In the genomic region with DNA sequence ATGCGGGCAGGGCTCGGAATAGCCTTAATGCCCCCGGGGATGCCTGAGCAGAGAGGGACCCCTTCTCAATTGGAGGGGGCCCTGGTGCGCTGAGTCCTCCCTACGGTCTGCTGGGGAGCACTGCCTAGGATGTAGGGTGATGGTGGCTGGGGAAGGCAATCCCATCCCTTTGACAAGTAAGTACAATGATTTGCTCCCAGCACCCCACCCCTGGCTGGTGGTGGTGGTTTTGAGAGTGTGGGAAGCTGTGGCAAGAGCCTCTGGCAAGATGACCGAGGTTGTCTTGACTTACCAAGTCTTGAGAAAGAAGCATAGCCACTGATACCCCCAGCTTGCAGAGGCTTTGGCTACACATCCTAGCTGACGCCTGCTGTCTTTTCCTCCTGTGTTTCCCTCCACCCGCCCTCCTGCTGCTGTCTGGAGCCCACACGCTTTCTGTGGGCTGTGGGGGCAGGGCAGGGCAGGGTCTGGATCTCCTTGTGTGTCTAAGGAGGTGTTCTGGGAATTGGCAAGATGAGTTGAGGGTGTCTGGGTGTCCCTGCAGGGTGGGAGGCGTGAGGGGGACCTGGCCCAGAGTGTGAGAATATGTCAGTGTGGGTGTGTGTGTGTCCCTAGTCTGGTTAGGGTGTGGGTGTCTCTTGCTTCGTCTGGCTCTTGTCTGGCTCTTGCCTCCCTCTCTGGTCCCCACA, we compare ENCODE assay signal across 9 mouse cellular contexts. TPM values are rescaled to one million over a fixed set of nuclear protein-coding genes. Genes with fewer than 3 reads are reported as not detected.
DNase-seq lines count a peak whose midpoint lies in the region; ATAC-seq and TF ChIP-seq lines count a peak whose summit lies in the region.
"Had no signal": no experiment of that assay in that cellular context is flagged by ENCODE, and none has a peak within 500 bp of the region (broad histone marks: within the 10 kb centered on the region; RNA-seq: fewer than 3 reads in every experiment).

No protein-coding gene starts in this region.

- WGBS in lung, adult 2 months = 30% methylated on average over 11 of the region's 11 CpGs
- 48% methylated on average over 11 of the region's 11 CpGs for WGBS in intestine, embryonic 16.5 days
- WGBS in neural tube, embryonic 13.5 days = 61% methylated on average over 11 of the region's 11 CpGs

- TF ChIP-seq POLR2A in lung, adult 2 months (IDR thresholded peaks at IDR 0.05; ENCODE audit: borderline replicate concordance, extremely low read depth, low read depth, low read length) = no peak
- TF ChIP-seq POLR2A in embryonic fibroblast, embryonic 13.5 days (IDR thresholded peaks at IDR 0.05; ENCODE audit: low read depth, low read length) = no peak

- ATAC-seq in intestine, embryonic 16.5 days = no peak
- no peak for ATAC-seq in neural tube, embryonic 13.5 days (ENCODE audit: low read depth)
- no peak for ATAC-seq in activated CD4-positive, CD25-positive, alpha-beta regulatory T cell, adult 4 months

- H3K4me1 ChIP-seq in lung, adult 2 months (ENCODE audit: control insufficient read depth, insufficient read depth, low read length) = peaks cover 49% of the 10 kb centered on the region
- peaks cover 17% of the 10 kb centered on the region for H3K4me1 ChIP-seq in embryonic fibroblast, embryonic 13.5 days (ENCODE audit: control insufficient read depth, insufficient read depth, low read length)
- peaks cover 86% of the 10 kb centered on the region for H3K4me1 ChIP-seq in intestine, embryonic 16.5 days (ENCODE audit: control insufficient read depth, insufficient read depth, low read length)
- H3K4me1 ChIP-seq in neural tube, embryonic 13.5 days (replicated peaks) = peaks cover 90% of the 10 kb centered on the region

- H3K27me3 ChIP-seq in intestine, embryonic 16.5 days (replicated peaks; ENCODE audit: control insufficient read depth, insufficient read depth, low read length) = no peaks in the 10 kb centered on the region
- no peaks in the 10 kb centered on the region for H3K27me3 ChIP-seq in neural tube, embryonic 13.5 days

- H3K4me3 ChIP-seq in lung, adult 2 months (replicated peaks; ENCODE audit: extremely low read depth, low read depth, low read length) = peak overlapping the region; percentile 22
- peak overlapping the region; percentile 88 for H3K4me3 ChIP-seq in embryonic fibroblast, embryonic 13.5 days (ENCODE audit: insufficient read depth, low read length)
- peak overlapping the region; percentile 89 for H3K4me3 ChIP-seq in intestine, embryonic 16.5 days (ENCODE audit: low read length)
- H3K4me3 ChIP-seq in neural tube, embryonic 13.5 days = peak overlapping the region; percentile 57; the same call in 1 of the 2 replicates

- peak overlapping the region; percentile 90 for H3K27ac ChIP-seq in embryonic fibroblast, embryonic 13.5 days (ENCODE audit: insufficient read depth, low read length)
- peak overlapping the region; percentile 95 for H3K27ac ChIP-seq in intestine, embryonic 16.5 days (ENCODE audit: low read length)
- H3K27ac ChIP-seq in neural tube, embryonic 13.5 days (replicated peaks) = peak overlapping the region; percentile 93

- no peaks in the 10 kb centered on the region for H3K36me3 ChIP-seq in intestine, embryonic 16.5 days (ENCODE audit: control insufficient read depth, insufficient read depth, low read length)
- no peaks in the 10 kb centered on the region for H3K36me3 ChIP-seq in neural tube, embryonic 13.5 days

- no peaks in the 10 kb centered on the region for H3K9me3 ChIP-seq in intestine, embryonic 16.5 days (ENCODE audit: control insufficient read depth, low read length)
- H3K9me3 ChIP-seq in neural tube, embryonic 13.5 days = no peaks in the 10 kb centered on the region

- peak; percentile 36 to 65 for DNase-seq in adrenal gland, adult (ENCODE audit: inconsistent age in 2 of 2, low spot score in 1 of 2)
- no peak for DNase-seq in adrenal gland, postnatal 10 days
- no peak for DNase-seq in lung, adult 2 months
- no peak for DNase-seq in lung, postnatal 14 days

- peak overlapping the region; percentile 69 for H3K9ac ChIP-seq in intestine, embryonic 16.5 days (ENCODE audit: low read depth, low read length)
- H3K9ac ChIP-seq in neural tube, embryonic 13.5 days = peak overlapping the region; percentile 76

- TF ChIP-seq CTCF in lung, adult 2 months (IDR thresholded peaks at IDR 0.05; ENCODE audit: insufficient read depth, low read length) = no peak
- no peak for TF ChIP-seq CTCF in embryonic fibroblast, embryonic 13.5 days (IDR thresholded peaks at IDR 0.05; ENCODE audit: borderline replicate concordance, insufficient read depth, low read length)

- peak overlapping the region; percentile 90 for H3K4me2 ChIP-seq in intestine, embryonic 16.5 days (ENCODE audit: low read depth, low read length)
- peak overlapping the region; percentile 87 for H3K4me2 ChIP-seq in neural tube, embryonic 13.5 days

RNA-seq across cellular contexts. Expression of gene Rara, which starts 12.5 kb away (rescaled TPM):
- 10 to 100 TPM; 26.2 to 34.7 TPM for total RNA-seq in adrenal gland, postnatal 10 days (2021)
- polyA plus RNA-seq in lung, adult 2 months (2012; rRNA removed) = 59.0 and 62.2 TPM in 2 replicates
- 26.8 and 28.2 TPM in 2 replicates for polyA plus RNA-seq in embryonic fibroblast, embryonic 13.5 days (2011; ENCODE audit: insufficient read length, low read depth, missing spikeins)
- polyA plus RNA-seq in intestine, embryonic 16.5 days (2015; fragmentation: Nextera tagmentation; extraction: Ambion mirVana) = 28.2 and 31.2 TPM in 2 replicates
- polyA plus RNA-seq in neural tube, embryonic 13.5 days (2015; fragmentation: Nextera tagmentation; extraction: Ambion mirVana) = 24.0 and 26.7 TPM in 2 replicates
- 10 to 100 TPM in 1 of 2 experiments, 1 to 10 TPM in 1; 9.0 to 13.7 TPM for polyA plus RNA-seq in activated CD4-positive, CD25-positive, alpha-beta regulatory T cell, adult 4 months (2017; shearing (Covaris generic))

RNA-seq across cellular contexts. Expression of gene Cdc6, which starts 32.5 kb away (rescaled TPM):
- total RNA-seq in adrenal gland, postnatal 10 days (2021) = 1 to 10 TPM; 3.8 to 6.5 TPM
- polyA plus RNA-seq in lung, adult 2 months (2012; rRNA removed) = 0.16 and 0.25 TPM in 2 replicates
- 7.4 and 11.8 TPM in 2 replicates for polyA plus RNA-seq in embryonic fibroblast, embryonic 13.5 days (2011; ENCODE audit: insufficient read length, low read depth, missing spikeins)
- 18.9 and 23.0 TPM in 2 replicates for polyA plus RNA-seq in intestine, embryonic 16.5 days (2015; fragmentation: Nextera tagmentation; extraction: Ambion mirVana)
- polyA plus RNA-seq in neural tube, embryonic 13.5 days (2015; fragmentation: Nextera tagmentation; extraction: Ambion mirVana) = 4.2 and 4.7 TPM in 2 replicates
- polyA plus RNA-seq in activated CD4-positive, CD25-positive, alpha-beta regulatory T cell, adult 4 months (2017; shearing (Covaris generic)) = 10 to 100 TPM; 10.1 to 17.7 TPM

RNA-seq across cellular contexts. Expression of gene Gjd3, which starts 42.7 kb away (rescaled TPM):
- total RNA-seq in adrenal gland, postnatal 10 days (2021) = under 1 TPM; 0.45 to 0.73 TPM
- 0.29 and 0.40 TPM in 2 replicates for polyA plus RNA-seq in lung, adult 2 months (2012; rRNA removed)
- polyA plus RNA-seq in embryonic fibroblast, embryonic 13.5 days (2011; ENCODE audit: insufficient read length, low read depth, missing spikeins) = not detected in 2 replicates
- 0.17 TPM in 1 of 2 replicates, not detected in the other for polyA plus RNA-seq in intestine, embryonic 16.5 days (2015; fragmentation: Nextera tagmentation; extraction: Ambion mirVana)
- polyA plus RNA-seq in neural tube, embryonic 13.5 days (2015; fragmentation: Nextera tagmentation; extraction: Ambion mirVana) = 1.4 and 1.5 TPM in 2 replicates
- under 1 TPM in 1 of 2 experiments, not detected in 1; 0.41 TPM for polyA plus RNA-seq in activated CD4-positive, CD25-positive, alpha-beta regulatory T cell, adult 4 months (2017; shearing (Covaris generic))
- total RNA-seq: neutrophil, adult 5-6 weeks had no signal

Comparison
In these comparisons a context has a peak if more than half of its experiments do, and no peak if none do; other contexts are left out.
1. DNase-seq: peak in adrenal gland, adult (2 of 2); none in adrenal gland, postnatal 10 days (single experiment), lung, adult 2 months (single experiment) and lung, postnatal 14 days (single experiment).
2. H3K4me3 ChIP-seq: peak in every context shown above with its lines; median percentile 89 in intestine, embryonic 16.5 days; 88 in embryonic fibroblast, embryonic 13.5 days; 57 in neural tube, embryonic 13.5 days; 22 in lung, adult 2 months.
3. Peak in every context shown above with its lines, with median percentiles within 50 percentile points of each other: H3K27ac ChIP-seq.